Mouse (Mus musculus) cortical plate, adult 2 months (tissue): ENCODE measurements around the gene Auts2. TPM values are rescaled to one million over a fixed set of nuclear protein-coding genes. Genes with fewer than 3 reads are reported as not detected.

Experiments used
- H3K27ac ChIP-seq: fragments of 200-500 bp; 2 replicates; pipeline ENCODE4 v1.5.1; 2012; ENCODE audit warnings: low read length, control low read depth, inconsistent platforms; ENCODE audit not compliant: insufficient read depth
- H3K4me1 ChIP-seq: fragments of 200-500 bp; 2 replicates; pipeline ENCODE4 v1.6.1; 2011; ENCODE audit warnings: low read length; ENCODE audit not compliant: control insufficient read depth, insufficient read depth
- H3K4me3 ChIP-seq: fragments of 200-500 bp; 2 replicates; pipeline ENCODE4 v1.5.1; 2011; ENCODE audit warnings: mild to moderate bottlenecking, low read length, control low read depth; ENCODE audit not compliant: insufficient read depth
- CTCF ChIP-seq: fragments of 200-500 bp; IDR thresholded peaks from 2 replicates; pipeline ENCODE4 v1.5.1; 2011; ENCODE audit warnings: mild to moderate bottlenecking, control low read depth, low read length; ENCODE audit not compliant: insufficient read depth; ENCODE audit errors: extremely low read depth
- POLR2A ChIP-seq: fragments of 200-500 bp; IDR thresholded peaks from 2 replicates; pipeline ENCODE4 v1.6.1; 2011; ENCODE audit warnings: mild to moderate bottlenecking, low read length, control low read depth; ENCODE audit not compliant: insufficient read depth; ENCODE audit errors: extremely low read depth
- polyA plus RNA-seq: library from polyadenylated mRNA; depleted of rRNA; stranded (reverse); fragments of >200 nt; gene quantifications from 2 replicates; pipeline ENCODE4 v1.2.3, GENCODE M21; 2012

Gene Auts2
- polyA plus RNA-seq, 1 experiment: 29.7 TPM

GRCm38 (mm10) chr5:131803609-131804008, 739.5 kb downstream of the Auts2 start:
- H3K27ac ChIP-seq: no peak overlapping the region
- no peak overlapping the region for H3K4me3 ChIP-seq
- peaks cover 6% of the 10 kb centered on the region for H3K4me1 ChIP-seq
- no peak for TF ChIP-seq POLR2A

GRCm38 (mm10) chr5:131802340-131803036, 740.7 kb downstream of the Auts2 start:
- TF ChIP-seq POLR2A (no peak), CTCF (no peak)
- Histone ChIP-seq H3K4me3 (no peak overlapping the region), H3K27ac (no peak overlapping the region), H3K4me1 (peaks cover 8% of the 10 kb centered on the region)

DNA sequence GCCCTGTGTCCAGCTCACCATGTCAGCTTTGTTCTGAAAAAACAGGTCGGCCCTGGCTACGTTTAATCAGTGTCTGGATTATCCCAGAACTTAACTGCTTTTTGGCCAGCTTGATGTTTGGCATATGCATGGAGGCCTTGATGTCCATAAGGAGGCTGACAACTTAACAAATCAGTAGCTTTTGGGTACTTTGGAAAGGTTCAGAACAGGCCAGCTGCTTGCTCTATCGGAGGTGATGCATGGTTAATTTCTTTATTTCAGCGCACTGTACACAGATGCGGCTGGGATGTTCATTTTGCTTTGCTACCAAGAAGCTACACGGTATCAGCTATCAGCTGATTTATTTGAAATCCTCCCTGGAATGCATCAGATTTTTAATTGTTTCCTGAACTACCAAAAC, 741.2 kb downstream of the Auts2 start:
- TF ChIP-seq CTCF (no peak), POLR2A (no peak)
- Histone ChIP-seq H3K4me1 (peaks cover 8% of the 10 kb centered on the region), H3K4me3 (no peak overlapping the region), H3K27ac (no peak overlapping the region; the same call in 1 of the 2 replicates)

- TF ChIP-seq CTCF (no peak), POLR2A (no peak)
- H3K27ac ChIP-seq: no peak overlapping the region
- H3K4me1 ChIP-seq: peaks cover 14% of the 10 kb centered on the region
- no peak overlapping the region for H3K4me3 ChIP-seq
These were observed 744.8 kb downstream of the Auts2 start for GRCm38 (mm10) chr5:131798373-131798772.

GRCm38 (mm10) chr5:131797044-131797443, 746.1 kb downstream of the Auts2 start:
- no peak overlapping the region for H3K27ac ChIP-seq
- H3K4me3 ChIP-seq: no peak overlapping the region
- TF ChIP-seq POLR2A: no peak
- TF ChIP-seq CTCF: no peak
- peaks cover 11% of the 10 kb centered on the region for H3K4me1 ChIP-seq

DNA sequence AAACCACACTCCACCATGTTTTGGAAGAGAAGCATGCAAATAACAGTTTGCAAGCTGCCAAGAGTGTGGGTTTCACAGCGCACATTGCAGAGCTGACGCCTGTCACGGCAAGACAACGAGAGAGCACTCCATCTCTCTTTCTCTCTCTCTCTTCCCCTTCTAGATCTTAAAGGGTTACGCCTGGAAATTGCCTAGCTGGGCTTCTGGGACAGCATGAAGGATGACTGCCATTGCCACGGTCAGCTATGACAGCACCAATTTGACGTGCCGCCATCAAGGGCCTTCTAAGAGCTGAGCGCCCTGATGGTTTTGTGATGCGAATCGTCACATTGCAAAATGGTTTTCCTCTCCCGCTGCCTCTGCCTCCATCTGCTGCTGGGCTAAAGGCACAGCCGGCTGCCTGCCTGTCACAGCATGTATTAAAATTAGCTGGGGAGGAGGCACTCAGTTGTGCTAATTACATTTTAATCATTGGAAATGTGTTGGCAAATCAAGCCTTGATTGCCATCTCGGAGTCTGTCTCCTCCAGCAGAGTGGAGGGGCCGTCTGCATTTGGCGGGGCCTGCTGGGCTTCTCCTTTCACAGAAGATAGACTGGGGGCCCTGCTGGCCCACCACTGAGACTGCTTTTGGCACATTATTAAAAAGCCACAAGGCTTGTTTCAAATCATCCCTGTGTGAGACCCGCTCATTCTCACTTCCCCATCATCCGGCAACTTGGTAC, 748.6 kb downstream of the Auts2 start:
- H3K4me1 ChIP-seq: peaks cover 9% of the 10 kb centered on the region
- no peak overlapping the region for H3K4me3 ChIP-seq
- TF ChIP-seq POLR2A (0 out of 2 replicates have a peak, but pooled peaks have one; percentile 8), CTCF (peak; percentile 33)
- peak overlapping the region; percentile 67 for H3K27ac ChIP-seq

GRCm38 (mm10) chr5:131789601-131790000, 753.5 kb downstream of the Auts2 start:
- Histone ChIP-seq H3K4me3 (no peak overlapping the region), H3K4me1 (peaks cover 7% of the 10 kb centered on the region; the same call in 1 of the 2 replicates), H3K27ac (no peak overlapping the region)
- TF ChIP-seq POLR2A (no peak), CTCF (no peak)

GRCm38 (mm10) chr5:131788008-131788407, 755.1 kb downstream of the Auts2 start:
- TF ChIP-seq POLR2A: no peak
- TF ChIP-seq CTCF: no peak
- Histone ChIP-seq H3K4me1 (peaks cover 5% of the 10 kb centered on the region; the same call in 1 of the 2 replicates), H3K27ac (no peak overlapping the region), H3K4me3 (no peak overlapping the region)

GRCm38 (mm10) chr5:131783241-131783640, 759.9 kb downstream of the Auts2 start:
- Histone ChIP-seq H3K27ac (no peak overlapping the region), H3K4me3 (no peak overlapping the region), H3K4me1 (peaks cover 5% of the 10 kb centered on the region; the same call in 1 of the 2 replicates)
- no peak for TF ChIP-seq CTCF
- TF ChIP-seq POLR2A: no peak

GRCm38 (mm10) chr5:131781063-131781462, 762.1 kb downstream of the Auts2 start:
- Histone ChIP-seq H3K4me1 (peaks cover 3% of the 10 kb centered on the region; the same call in 1 of the 2 replicates), H3K4me3 (no peak overlapping the region), H3K27ac (no peak overlapping the region)
- TF ChIP-seq CTCF: no peak
- TF ChIP-seq POLR2A: no peak
